Mouse (Mus musculus) MEL (cell line): ENCODE results near the gene Abhd12b. TPM values are rescaled to one million over a fixed set of nuclear protein-coding genes. Genes with fewer than 3 reads are reported as not detected.
A peak's percentile ranks its signal among the peaks of the same experiment; 100 is the strongest.

ENCODE experiments used
- DNase-seq: peaks from one replicate; pipeline ENCODE4 v3.0.0; 2011; ENCODE audit warnings: low read depth, low spot score
- H3K27ac ChIP-seq: 2 replicates; pipeline ENCODE4 v1.5.1; 2012; ENCODE audit warnings: low read depth, mild to moderate bottlenecking, control low read depth, low read length, moderate library complexity; ENCODE audit not compliant: control insufficient read depth
- H3K27me3 ChIP-seq, 2 experiments: fragments of 150-350 bp in 1 of 2; sonication (generic) in 1 of 2; 2 replicates each; pipeline ENCODE4 v1.6.1; 2012; ENCODE audit warnings: low read length in 2 of 2, mild to moderate bottlenecking in 2 of 2, improper control_type of control experiment in 1 of 2, moderate library complexity in 1 of 2; ENCODE audit not compliant: insufficient read depth in 2 of 2, control insufficient read depth in 1 of 2
- H3K36me3 ChIP-seq, 2 experiments: 2 replicates each; pipeline ENCODE4 v1.6.1; 2012 to 2014; ENCODE audit warnings: low read length in 2 of 2, improper control_type of control experiment in 1 of 2, inconsistent platforms in 1 of 2, mild to moderate bottlenecking in 1 of 2; ENCODE audit not compliant: insufficient read depth in 2 of 2, control insufficient read depth in 1 of 2
- H3K4me1 ChIP-seq, 2 experiments: fragments of 150-350 bp in 1 of 2; sonication (generic) in 1 of 2; 2 replicates each; pipeline ENCODE4 v1.6.1; 2012; ENCODE audit warnings: low read length in 2 of 2, improper control_type of control experiment in 1 of 2, mild to moderate bottlenecking in 1 of 2; ENCODE audit not compliant: insufficient read depth in 2 of 2, control insufficient read depth in 1 of 2
- H3K4me3 ChIP-seq, 2 experiments: fragments of 150-350 bp in 1 of 2; sonication (generic) in 1 of 2; 2 replicates each; pipeline ENCODE4 v1.5.1; 2012; ENCODE audit warnings: low read depth in 2 of 2, low read length in 2 of 2, mild to moderate bottlenecking in 2 of 2, moderate library complexity in 2 of 2, control low read depth in 1 of 2, improper control_type of control experiment in 1 of 2; ENCODE audit not compliant: control insufficient read depth in 1 of 2, insufficient read depth in 1 of 2
- H3K79me2 ChIP-seq: 2 replicates; pipeline ENCODE4 v1.6.1; 2012; ENCODE audit warnings: mild to moderate bottlenecking, low read length, moderate library complexity; ENCODE audit not compliant: control insufficient read depth, poor library complexity, insufficient read depth
- H3K9ac ChIP-seq: 2 replicates; pipeline ENCODE4 v1.6.1; 2012; ENCODE audit warnings: low read depth, mild to moderate bottlenecking, control low read depth, low read length, moderate library complexity; ENCODE audit not compliant: control insufficient read depth, poor library complexity, severe bottlenecking
- H3K9me3 ChIP-seq: fragments of 150-350 bp; sonication (generic); replicated peaks from 2 replicates; pipeline ENCODE4 v1.6.1; 2012; ENCODE audit warnings: mild to moderate bottlenecking, low read length, improper control_type of control experiment, moderate library complexity; ENCODE audit not compliant: insufficient read depth
- BHLHE40 ChIP-seq: IDR thresholded peaks from 2 replicates; pipeline ENCODE4 v1.6.1; 2012; ENCODE audit warnings: low read depth, mild to moderate bottlenecking, inconsistent platforms, low read length, improper control_type of control experiment, borderline replicate concordance
- CHD1 ChIP-seq: IDR thresholded peaks from 2 replicates; pipeline ENCODE4 v1.6.1; 2012; ENCODE audit warnings: low read depth, mild to moderate bottlenecking, inconsistent platforms, low read length, improper control_type of control experiment
- CHD2 ChIP-seq: IDR thresholded peaks from 2 replicates; pipeline ENCODE4 v1.6.1; 2011; ENCODE audit warnings: low read length, improper control_type of control experiment
- CTCF ChIP-seq, 3 experiments: IDR thresholded peaks in 2 of 3; conservative IDR thresholded peaks in 1 of 3; 2 replicates each; pipeline ENCODE4 v1.5.1; 2011 to 2012; ENCODE audit warnings: low read length in 3 of 3, low read depth in 2 of 3, mild to moderate bottlenecking in 2 of 3, improper control_type of control experiment in 1 of 3, inconsistent platforms in 1 of 3, mixed read lengths in 1 of 3, moderate library complexity in 1 of 3; ENCODE audit not compliant: control insufficient read depth in 1 of 3, insufficient read depth in 1 of 3, poor library complexity in 1 of 3, severe bottlenecking in 1 of 3
- E2F4 ChIP-seq: IDR thresholded peaks from 2 replicates; pipeline ENCODE4 v1.6.1; 2011; ENCODE audit warnings: low read depth, low read length, improper control_type of control experiment, borderline replicate concordance
- ELF1 ChIP-seq: IDR thresholded peaks from 2 replicates; pipeline ENCODE4 v1.6.1; 2014; ENCODE audit warnings: low read depth, mild to moderate bottlenecking, inconsistent platforms, low read length, improper control_type of control experiment, moderate library complexity
- EP300 ChIP-seq, 2 experiments: IDR thresholded peaks; 2 replicates each; pipeline ENCODE4 v1.6.1; 2011; ENCODE audit warnings: improper control_type of control experiment in 2 of 2, low read length in 2 of 2, low read depth in 1 of 2, mild to moderate bottlenecking in 1 of 2
- ETS1 ChIP-seq: IDR thresholded peaks from 2 replicates; pipeline ENCODE4 v1.6.1; 2012; ENCODE audit warnings: low read depth, mild to moderate bottlenecking, inconsistent platforms, low read length, improper control_type of control experiment, moderate library complexity
- GATA1 ChIP-seq: IDR thresholded peaks from 2 replicates; pipeline ENCODE4 v1.6.1; 2011; ENCODE audit warnings: low read depth, low read length, improper control_type of control experiment
- MAZ ChIP-seq: IDR thresholded peaks from 2 replicates; pipeline ENCODE4 v1.6.1; 2012; ENCODE audit warnings: low read depth, mild to moderate bottlenecking, inconsistent platforms, low read length, improper control_type of control experiment
- MEF2A ChIP-seq: IDR thresholded peaks from 2 replicates; pipeline ENCODE4 v1.6.1; 2014; ENCODE audit warnings: low read depth, mild to moderate bottlenecking, inconsistent platforms, low read length, improper control_type of control experiment; ENCODE audit not compliant: poor library complexity, insufficient replicate concordance, severe bottlenecking; ENCODE audit errors: extremely low read depth
- MXI1 ChIP-seq: IDR thresholded peaks from 2 replicates; pipeline ENCODE4 v1.6.1; 2011; ENCODE audit warnings: mild to moderate bottlenecking, low read depth, low read length, improper control_type of control experiment
- MYB ChIP-seq: IDR thresholded peaks from 2 replicates; pipeline ENCODE4 v1.6.1; 2011; ENCODE audit warnings: mild to moderate bottlenecking, low read depth, low read length, improper control_type of control experiment
- NELFE ChIP-seq: IDR thresholded peaks from 2 replicates; pipeline ENCODE4 v1.6.1; 2011; ENCODE audit warnings: low read depth, low read length, improper control_type of control experiment
- POLR2AphosphoS5 ChIP-seq: IDR thresholded peaks from 2 replicates; pipeline ENCODE4 v1.6.1; 2012; ENCODE audit warnings: low read depth, borderline replicate concordance, mild to moderate bottlenecking, inconsistent platforms, low read length, moderate library complexity, mixed read lengths
- RAD21 ChIP-seq: IDR thresholded peaks from 2 replicates; pipeline ENCODE4 v1.6.1; 2011; ENCODE audit warnings: mild to moderate bottlenecking, low read depth, low read length, improper control_type of control experiment
- SMC3 ChIP-seq: IDR thresholded peaks from 2 replicates; pipeline ENCODE4 v1.6.1; 2011; ENCODE audit warnings: low read depth, low read length, improper control_type of control experiment
- TAL1 ChIP-seq: IDR thresholded peaks from 2 replicates; pipeline ENCODE4 v1.6.1; 2012; ENCODE audit warnings: mild to moderate bottlenecking, inconsistent platforms, low read length, moderate library complexity, mixed read lengths
- TBP ChIP-seq: IDR thresholded peaks from 2 replicates; pipeline ENCODE4 v1.8.0; 2011; ENCODE audit warnings: low read depth, low read length, improper control_type of control experiment
- TCF12 ChIP-seq: IDR thresholded peaks from 2 replicates; pipeline ENCODE4 v1.6.1; 2014; ENCODE audit warnings: low read depth, mild to moderate bottlenecking, inconsistent platforms, low read length, improper control_type of control experiment, moderate library complexity
- USF2 ChIP-seq, 2 experiments: IDR thresholded peaks; 2 replicates each; pipeline ENCODE4 v1.6.1; 2011 to 2012; ENCODE audit warnings: improper control_type of control experiment in 2 of 2, low read length in 2 of 2, borderline replicate concordance in 1 of 2, inconsistent platforms in 1 of 2, low read depth in 1 of 2, mild to moderate bottlenecking in 1 of 2; ENCODE audit not compliant: insufficient read depth in 1 of 2
- ZKSCAN1 ChIP-seq: IDR thresholded peaks from 2 replicates; pipeline ENCODE4 v1.6.1; 2012; ENCODE audit warnings: low read depth, mild to moderate bottlenecking, inconsistent platforms, low read length, improper control_type of control experiment, moderate library complexity
- ZMIZ1 ChIP-seq: IDR thresholded peaks from 2 replicates; pipeline ENCODE4 v1.6.1; 2012; ENCODE audit warnings: low read depth, mild to moderate bottlenecking, inconsistent platforms, low read length, improper control_type of control experiment, moderate library complexity
- ZNF384 ChIP-seq: IDR thresholded peaks from 2 replicates; pipeline ENCODE4 v1.6.1; 2012; ENCODE audit warnings: low read depth, mild to moderate bottlenecking, inconsistent platforms, low read length, improper control_type of control experiment
- polyA plus RNA-seq, 2 experiments: library from polyadenylated mRNA; stranded (reverse) in 1 of 2; unstranded in 1 of 2; fragments of >175 nt in 1 of 2; fragments of >200 nt in 1 of 2; gene quantifications; 2 replicates each; pipeline versions ENCODE4 v1.2.1 to v1.2.4; 2012; ENCODE audit warnings: low replicate concordance in 2 of 2, low read depth in 1 of 2; ENCODE audit not compliant: insufficient read length in 2 of 2, insufficient read depth in 1 of 2, missing spikeins in 1 of 2
- total RNA-seq: library from RNA; depleted of rRNA; stranded (reverse); fragments of 300-350 nt; gene quantifications from 2 replicates; pipeline ENCODE4 v1.2.3, GENCODE M21; 2012

Abhd12b gene
- total and polyA plus RNA-seq, 3 experiments, result not detected

- TF ChIP-seq BHLHE40 (peak; percentile 81), MXI1 (peak; percentile 75), NELFE (no peak; the same call in 1 of the 2 replicates), E2F4 (no peak), MAZ (no peak), TAL1 (peak; percentile 77), RAD21 (no peak), ZNF384 (peak; percentile 84), USF2 (IDR thresholded peaks at IDR 0.05; ENCODE audit: borderline replicate concordance in 1 of 2, insufficient read depth in 1 of 2, low read depth in 1 of 2, low read length in 2 of 2) (no peak), SMC3 (no peak; the same call in 1 of the 2 replicates), ZMIZ1 (no peak), POLR2AphosphoS5 (no peak), CHD1 (no peak), TBP (peak; percentile 73), MEF2A (no peak), MYB (0 out of 2 replicates have a peak, but pooled peaks have one; percentile 27), CTCF (IDR thresholded peaks at IDR 0.05 in 2 of 3, conservative IDR thresholded peaks at IDR 0.05 in 1 of 3; ENCODE audit: control insufficient read depth in 1 of 3, insufficient read depth in 1 of 3, low read depth in 2 of 3, low read length in 3 of 3, poor library complexity in 1 of 3, severe bottlenecking in 1 of 3) (no peak), GATA1 (peak; percentile 90), TCF12 (peak; percentile 93), CHD2 (no peak), ZKSCAN1 (no peak)
Observed at GRCm38 (mm10) chr12:70109921-70110320, 44.0 kb upstream of the Abhd12b start (continued).

GRCm38 (mm10) chr12:70110375-70111116, 43.4 kb upstream of the Abhd12b start:
- Histone ChIP-seq H3K27ac (peak overlapping the region; percentile 69), H3K9me3 (no peaks in the 10 kb centered on the region), H3K79me2 (peaks cover 46% of the 10 kb centered on the region), H3K9ac (peak overlapping the region; percentile 99), H3K36me3 (peaks cover 0 to 24% of the 10 kb centered on the region in 2 experiments; a peak in 2 of 4 replicates), H3K4me1 (peaks cover 6 to 15% of the 10 kb centered on the region in 2 experiments), H3K27me3 (no peaks in the 10 kb centered on the region), H3K4me3 (peak overlapping the region; percentile 83)
- no peak for TF ChIP-seq ETS1
- 0 out of 2 replicates have a peak, but pooled peaks have one; percentile 27 for TF ChIP-seq MAZ
- peak; percentile 41; the same call in 1 of the 2 replicates for TF ChIP-seq TAL1
- peak; percentile 24; the same call in 1 of the 2 replicates for TF ChIP-seq TCF12
- peak; percentile 52; the same call in 1 of the 2 replicates for TF ChIP-seq MXI1
- 0 out of 4 replicates have a peak, but pooled peaks of 1 of the 2 experiments have one; percentile 25 for TF ChIP-seq EP300 (IDR thresholded peaks at IDR 0.05; ENCODE audit: low read depth in 1 of 2, low read length in 2 of 2)
- peak; percentile 31; the same call in 1 of the 2 replicates for TF ChIP-seq ELF1
- no peak for TF ChIP-seq TBP
- peak; percentile 73 for DNase-seq
